Mouse (Mus musculus): ENCODE measurements around the gene Tnfsf9. TPM values are rescaled to one million over a fixed set of nuclear protein-coding genes. Genes with fewer than 3 reads are reported as not detected.

The Tnfsf9 gene
- polyA plus RNA-seq, 1 experiment = 2.7 TPM

GRCm38 (mm10) chr17:57094222-57094621 lies 10.9 kb upstream of the Tnfsf9 start:
- no peak overlapping the region for H3K4me3 ChIP-seq (ENCODE audit: extremely low read depth, insufficient read depth, insufficient read length)
- no peak for TF ChIP-seq POLR2A (IDR thresholded peaks at IDR 0.05; ENCODE audit: low read depth, low read length)
- TF ChIP-seq CTCF (IDR thresholded peaks at IDR 0.05; ENCODE audit: extremely low read depth, insufficient read depth, insufficient read length, insufficient replicate concordance) = no peak
- DNase-seq (ENCODE audit: low read depth in 1 of 2, low spot score in 2 of 2) = no peak
- WGBS = 84% methylated on average over 3 of the region's 3 CpGs
- no peaks in the 10 kb centered on the region for H3K36me3 ChIP-seq (ENCODE audit: control insufficient read depth, insufficient read depth, low read length)
- 0 out of 2 replicates have a peak, but pooled peaks cover 4% of the 10 kb centered on the region for H3K4me1 ChIP-seq (ENCODE audit: control insufficient read depth, insufficient read depth, insufficient read length)
- no peak overlapping the region for H3K27ac ChIP-seq (ENCODE audit: insufficient read depth, low read length)
- no peaks in the 10 kb centered on the region for H3K27me3 ChIP-seq (ENCODE audit: control insufficient read depth, insufficient read depth, low read length)

GRCm38 (mm10) chr17:57095855-57096622 lies 9.1 kb upstream of the Tnfsf9 start:
- 0 out of 2 replicates have a peak, but pooled peaks cover 4% of the 10 kb centered on the region for H3K4me1 ChIP-seq (ENCODE audit: control insufficient read depth, insufficient read depth, insufficient read length)
- H3K36me3 ChIP-seq (ENCODE audit: control insufficient read depth, insufficient read depth, low read length) = no peaks in the 10 kb centered on the region
- DNase-seq (ENCODE audit: low read depth in 1 of 2, low spot score in 2 of 2) = no peak
- H3K4me3 ChIP-seq (ENCODE audit: extremely low read depth, insufficient read depth, insufficient read length) = peak overlapping the region; percentile 40
- no peaks in the 10 kb centered on the region for H3K27me3 ChIP-seq (ENCODE audit: control insufficient read depth, insufficient read depth, low read length)
- H3K27ac ChIP-seq (ENCODE audit: insufficient read depth, low read length) = no peak overlapping the region
- no peak for TF ChIP-seq POLR2A (IDR thresholded peaks at IDR 0.05; ENCODE audit: low read depth, low read length)
- TF ChIP-seq CTCF (IDR thresholded peaks at IDR 0.05; ENCODE audit: extremely low read depth, insufficient read depth, insufficient read length, insufficient replicate concordance) = no peak
- WGBS = 19% methylated on average over 17 of the region's 19 CpGs

GRCm38 (mm10) chr17:57096623-57096920 lies 8.6 kb upstream of the Tnfsf9 start:
- no peaks in the 10 kb centered on the region for H3K36me3 ChIP-seq (ENCODE audit: control insufficient read depth, insufficient read depth, low read length)
- no peak overlapping the region for H3K27ac ChIP-seq (ENCODE audit: insufficient read depth, low read length)
- peak; percentile 97 for TF ChIP-seq CTCF (IDR thresholded peaks at IDR 0.05; ENCODE audit: extremely low read depth, insufficient read depth, insufficient read length, insufficient replicate concordance)
- TF ChIP-seq POLR2A (IDR thresholded peaks at IDR 0.05; ENCODE audit: low read depth, low read length) = no peak
- WGBS = 1% methylated on average over 11 of the region's 11 CpGs
- no peaks in the 10 kb centered on the region for H3K27me3 ChIP-seq (ENCODE audit: control insufficient read depth, insufficient read depth, low read length)
- H3K4me1 ChIP-seq (ENCODE audit: control insufficient read depth, insufficient read depth, insufficient read length) = 0 out of 2 replicates have a peak, but pooled peaks cover 4% of the 10 kb centered on the region
- DNase-seq (ENCODE audit: low read depth in 1 of 2, low spot score in 2 of 2) = peak; percentile 52 to 84
- peak overlapping the region; percentile 40 for H3K4me3 ChIP-seq (ENCODE audit: extremely low read depth, insufficient read depth, insufficient read length)

GRCm38 (mm10) chr17:57098321-57098720 lies 6.8 kb upstream of the Tnfsf9 start:
- DNase-seq (ENCODE audit: low read depth in 1 of 2, low spot score in 2 of 2) = no peak
- WGBS = 68% methylated on average over 5 of the region's 5 CpGs
- no peaks in the 10 kb centered on the region for H3K36me3 ChIP-seq (ENCODE audit: control insufficient read depth, insufficient read depth, low read length)
- no peak for TF ChIP-seq CTCF (IDR thresholded peaks at IDR 0.05; ENCODE audit: extremely low read depth, insufficient read depth, insufficient read length, insufficient replicate concordance)
- no peak for TF ChIP-seq POLR2A (IDR thresholded peaks at IDR 0.05; ENCODE audit: low read depth, low read length)
- 0 out of 2 replicates have a peak, but pooled peaks cover 4% of the 10 kb centered on the region for H3K4me1 ChIP-seq (ENCODE audit: control insufficient read depth, insufficient read depth, insufficient read length)
- no peaks in the 10 kb centered on the region for H3K27me3 ChIP-seq (ENCODE audit: control insufficient read depth, insufficient read depth, low read length)
- H3K27ac ChIP-seq (ENCODE audit: insufficient read depth, low read length) = no peak overlapping the region
- H3K4me3 ChIP-seq (ENCODE audit: extremely low read depth, insufficient read depth, insufficient read length) = no peak overlapping the region

- H3K27ac ChIP-seq (ENCODE audit: insufficient read depth, low read length) = no peak overlapping the region
- DNase-seq (ENCODE audit: low read depth in 1 of 2, low spot score in 2 of 2) = no peak
- 0 out of 2 replicates have a peak, but pooled peaks cover 4% of the 10 kb centered on the region for H3K4me1 ChIP-seq (ENCODE audit: control insufficient read depth, insufficient read depth, insufficient read length)
- H3K36me3 ChIP-seq (ENCODE audit: control insufficient read depth, insufficient read depth, low read length) = no peaks in the 10 kb centered on the region
- H3K27me3 ChIP-seq (ENCODE audit: control insufficient read depth, insufficient read depth, low read length) = no peaks in the 10 kb centered on the region
- TF ChIP-seq CTCF (IDR thresholded peaks at IDR 0.05; ENCODE audit: extremely low read depth, insufficient read depth, insufficient read length, insufficient replicate concordance) = no peak
- TF ChIP-seq POLR2A (IDR thresholded peaks at IDR 0.05; ENCODE audit: low read depth, low read length) = no peak
- WGBS = 57% methylated on average over 10 of the region's 10 CpGs
- H3K4me3 ChIP-seq (ENCODE audit: extremely low read depth, insufficient read depth, insufficient read length) = no peak overlapping the region
Measured at GRCm38 (mm10) chr17:57099629-57100325, 5.3 kb upstream of the Tnfsf9 start.

- no peaks in the 10 kb centered on the region for H3K4me1 ChIP-seq (ENCODE audit: control insufficient read depth, insufficient read depth, insufficient read length)
- H3K27me3 ChIP-seq (ENCODE audit: control insufficient read depth, insufficient read depth, low read length) = no peaks in the 10 kb centered on the region
- H3K27ac ChIP-seq (ENCODE audit: insufficient read depth, low read length) = no peak overlapping the region
- no peaks in the 10 kb centered on the region for H3K36me3 ChIP-seq (ENCODE audit: control insufficient read depth, insufficient read depth, low read length)
- TF ChIP-seq POLR2A (IDR thresholded peaks at IDR 0.05; ENCODE audit: low read depth, low read length) (no peak), CTCF (IDR thresholded peaks at IDR 0.05; ENCODE audit: extremely low read depth, insufficient read depth, insufficient read length, insufficient replicate concordance) (no peak)
- no peak overlapping the region for H3K4me3 ChIP-seq (ENCODE audit: extremely low read depth, insufficient read depth, insufficient read length)
- no peak for DNase-seq (ENCODE audit: low read depth in 1 of 2, low spot score in 2 of 2)
- 75% methylated on average over 2 of the region's 2 CpGs for whole genome bisulfite sequencing
Measured at GRCm38 (mm10) chr17:57102276-57102675, 2.8 kb upstream of the Tnfsf9 start.

GRCm38 (mm10) chr17:57104496-57104895 lies 629 bp upstream of the Tnfsf9 start:
- H3K4me1 ChIP-seq (ENCODE audit: control insufficient read depth, insufficient read depth, insufficient read length) = no peaks in the 10 kb centered on the region
- no peak for DNase-seq (ENCODE audit: low read depth in 1 of 2, low spot score in 2 of 2)
- no peak overlapping the region for H3K4me3 ChIP-seq (ENCODE audit: extremely low read depth, insufficient read depth, insufficient read length)
- no peaks in the 10 kb centered on the region for H3K36me3 ChIP-seq (ENCODE audit: control insufficient read depth, insufficient read depth, low read length)
- H3K27ac ChIP-seq (ENCODE audit: insufficient read depth, low read length) = no peak overlapping the region
- no peaks in the 10 kb centered on the region for H3K27me3 ChIP-seq (ENCODE audit: control insufficient read depth, insufficient read depth, low read length)
- 25% methylated on average over 4 of the region's 4 CpGs for WGBS
- no peak for TF ChIP-seq POLR2A (IDR thresholded peaks at IDR 0.05; ENCODE audit: low read depth, low read length)
- no peak for TF ChIP-seq CTCF (IDR thresholded peaks at IDR 0.05; ENCODE audit: extremely low read depth, insufficient read depth, insufficient read length, insufficient replicate concordance)
